In genomic region chrX:134353848-134354247, GRCm38 (mm10) we compare ENCODE assay signal across 10 mouse cellular contexts. TPM values are rescaled to one million over a fixed set of nuclear protein-coding genes. Genes with fewer than 3 reads are reported as not detected.
DNase-seq lines count a peak whose midpoint lies in the region; ATAC-seq and TF ChIP-seq lines count a peak whose summit lies in the region.
"Had no signal": no experiment of that assay in that cellular context is flagged by ENCODE, and none has a peak within 500 bp of the region (broad histone marks: within the 10 kb centered on the region; RNA-seq: fewer than 3 reads in every experiment).

No protein-coding gene starts in this region.

- H3K27ac ChIP-seq in hindbrain, embryonic 11.5 days (ENCODE audit: low read depth, low read length) = no peak overlapping the region
- no peak overlapping the region for H3K27ac ChIP-seq in hindbrain, embryonic 12.5 days
- H3K27ac ChIP-seq in stomach, postnatal 0 days (replicated peaks) = no peak overlapping the region
- H3K27ac ChIP-seq: embryonic facial prominence, embryonic 15.5 days; limb, embryonic 13.5 days had no signal

- no peak for ATAC-seq in hindbrain, embryonic 11.5 days (ENCODE audit: low FRiP score)
- no peak for ATAC-seq in hindbrain, embryonic 12.5 days (ENCODE audit: low FRiP score)
- ATAC-seq in stomach, postnatal 0 days (ENCODE audit: low FRiP score, low TSS enrichment) = no peak
- ATAC-seq: intestine, embryonic 16.5 days had no signal

- no peak for TF ChIP-seq EP300 in stomach, postnatal 0 days (optimal IDR thresholded peaks at IDR 0.05)

- H3K9me3 ChIP-seq in hindbrain, embryonic 11.5 days (ENCODE audit: control insufficient read depth, low read length) = no peaks in the 10 kb centered on the region
- no peaks in the 10 kb centered on the region for H3K9me3 ChIP-seq in hindbrain, embryonic 12.5 days (replicated peaks)
- H3K9me3 ChIP-seq in stomach, postnatal 0 days (ENCODE audit: control insufficient read depth, low read length) = no peaks in the 10 kb centered on the region
- H3K9me3 ChIP-seq: embryonic facial prominence, embryonic 15.5 days; limb, embryonic 13.5 days had no signal

- H3K36me3 ChIP-seq in hindbrain, embryonic 11.5 days (ENCODE audit: control insufficient read depth, insufficient read depth, low read length) = no peaks in the 10 kb centered on the region
- H3K36me3 ChIP-seq in hindbrain, embryonic 12.5 days = no peaks in the 10 kb centered on the region
- no peaks in the 10 kb centered on the region for H3K36me3 ChIP-seq in stomach, postnatal 0 days (ENCODE audit: control insufficient read depth, insufficient read depth, low read length)
- H3K36me3 ChIP-seq: embryonic facial prominence, embryonic 15.5 days had no signal

- H3K4me2 ChIP-seq in hindbrain, embryonic 11.5 days (replicated peaks; ENCODE audit: low read depth, low read length) = no peak overlapping the region
- no peak overlapping the region for H3K4me2 ChIP-seq in hindbrain, embryonic 12.5 days (replicated peaks)
- no peak overlapping the region for H3K4me2 ChIP-seq in stomach, postnatal 0 days (replicated peaks; ENCODE audit: low read depth)
- H3K4me2 ChIP-seq: embryonic facial prominence, embryonic 15.5 days; limb, embryonic 13.5 days had no signal

- H3K4me3 ChIP-seq in hindbrain, embryonic 11.5 days (ENCODE audit: low read depth, low read length) = no peak overlapping the region
- H3K4me3 ChIP-seq in hindbrain, embryonic 12.5 days = no peak overlapping the region
- no peak overlapping the region for H3K4me3 ChIP-seq in stomach, postnatal 0 days (ENCODE audit: low read depth, low read length)
- H3K4me3 ChIP-seq: embryonic facial prominence, embryonic 15.5 days; limb, embryonic 13.5 days had no signal

- TF ChIP-seq CTCF in stomach, postnatal 0 days (IDR thresholded peaks at IDR 0.05; ENCODE audit: low read depth) = peak; percentile 59

- no peaks in the 10 kb centered on the region for H3K4me1 ChIP-seq in hindbrain, embryonic 11.5 days (replicated peaks; ENCODE audit: control insufficient read depth, insufficient read depth, low read length)
- no peaks in the 10 kb centered on the region for H3K4me1 ChIP-seq in hindbrain, embryonic 12.5 days
- H3K4me1 ChIP-seq in stomach, postnatal 0 days (replicated peaks; ENCODE audit: control insufficient read depth, insufficient read depth) = no peaks in the 10 kb centered on the region
- H3K4me1 ChIP-seq: embryonic facial prominence, embryonic 15.5 days; limb, embryonic 13.5 days had no signal

- H3K9ac ChIP-seq in hindbrain, embryonic 11.5 days (ENCODE audit: low read depth, low read length) = no peak overlapping the region
- H3K9ac ChIP-seq in hindbrain, embryonic 12.5 days = no peak overlapping the region
- no peak overlapping the region for H3K9ac ChIP-seq in stomach, postnatal 0 days (ENCODE audit: low read length)
- H3K9ac ChIP-seq: embryonic facial prominence, embryonic 15.5 days; limb, embryonic 13.5 days had no signal

- no peaks in the 10 kb centered on the region for H3K27me3 ChIP-seq in hindbrain, embryonic 11.5 days (ENCODE audit: control insufficient read depth, insufficient read depth, low read length)
- H3K27me3 ChIP-seq in hindbrain, embryonic 12.5 days = no peaks in the 10 kb centered on the region
- H3K27me3 ChIP-seq in stomach, postnatal 0 days (ENCODE audit: control insufficient read depth, insufficient read depth, low read length) = no peaks in the 10 kb centered on the region
- H3K27me3 ChIP-seq: embryonic facial prominence, embryonic 15.5 days; limb, embryonic 13.5 days had no signal

- peak; percentile 0 for DNase-seq in hindbrain, embryonic 11.5 days (ENCODE audit: low spot score)
- DNase-seq in right cerebral cortex, adult 18-20 months = peak; percentile 1
- no peak for DNase-seq in right cerebral cortex, postnatal 14 days
- DNase-seq in brain, adult 2 months (ENCODE audit: low read depth, low spot score) = peak; percentile 45
- no peak for DNase-seq in stomach, postnatal 0 days (ENCODE audit: low spot score)
- no peak for DNase-seq in testis, postnatal 14 days (ENCODE audit: low spot score)

RNA-seq across cellular contexts. Expression of gene Cenpi, which starts 46.0 kb away (rescaled TPM):
- 27.6 and 28.2 TPM in 2 replicates for polyA plus RNA-seq in hindbrain, embryonic 11.5 days (2014; fragmentation: Nextera tagmentation; extraction: Ambion mirVana)
- polyA plus RNA-seq in hindbrain, embryonic 12.5 days (2016; fragmentation: Nextera tagmentation; extraction: Ambion mirVana) = 12.7 and 17.7 TPM in 2 replicates
- polyA plus RNA-seq in stomach, postnatal 0 days (2015; fragmentation: Nextera tagmentation; extraction: Ambion mirVana) = 6.2 and 7.4 TPM in 2 replicates

RNA-seq across cellular contexts. Expression of gene Drp2, which starts 50.5 kb away (rescaled TPM):
- 6.5 and 8.4 TPM in 2 replicates for polyA plus RNA-seq in hindbrain, embryonic 11.5 days (2014; fragmentation: Nextera tagmentation; extraction: Ambion mirVana)
- 13.0 and 13.9 TPM in 2 replicates for polyA plus RNA-seq in hindbrain, embryonic 12.5 days (2016; fragmentation: Nextera tagmentation; extraction: Ambion mirVana)
- 0.35 and 0.41 TPM in 2 replicates for polyA plus RNA-seq in stomach, postnatal 0 days (2015; fragmentation: Nextera tagmentation; extraction: Ambion mirVana)

RNA-seq across cellular contexts. Expression of gene Tmem35a, which starts 58.8 kb away (rescaled TPM):
- polyA plus RNA-seq in hindbrain, embryonic 11.5 days (2014; fragmentation: Nextera tagmentation; extraction: Ambion mirVana) = 27.9 and 31.5 TPM in 2 replicates
- 47.4 and 49.9 TPM in 2 replicates for polyA plus RNA-seq in hindbrain, embryonic 12.5 days (2016; fragmentation: Nextera tagmentation; extraction: Ambion mirVana)
- polyA plus RNA-seq in stomach, postnatal 0 days (2015; fragmentation: Nextera tagmentation; extraction: Ambion mirVana) = 1.7 and 2.0 TPM in 2 replicates

Comparison
In these comparisons a context has a peak if more than half of its experiments do, and no peak if none do; other contexts are left out.
1. DNase-seq: peak in hindbrain, embryonic 11.5 days (single experiment), right cerebral cortex, adult 18-20 months (single experiment) and brain, adult 2 months (single experiment); none in right cerebral cortex, postnatal 14 days (single experiment), stomach, postnatal 0 days (single experiment) and testis, postnatal 14 days (single experiment).